In genomic region chr7:97748527-97749206, GRCm38 (mm10) we compare ENCODE assay signal across 8 mouse cellular contexts. TPM values are rescaled to one million over a fixed set of nuclear protein-coding genes. Genes with fewer than 3 reads are reported as not detected.
DNase-seq lines count a peak whose midpoint lies in the region; ATAC-seq lines count a peak whose summit lies in the region.

No protein-coding gene starts in this region.

- WGBS in heart, embryonic 14.5 days, result 62% methylated on average over 10 of the region's 10 CpGs

- H3K4me3 ChIP-seq in brown adipose tissue, adult 24 weeks (ENCODE audit: insufficient read depth, low read depth, low read length), result peak overlapping the region; percentile 64
- H3K4me3 ChIP-seq in heart, embryonic 14.5 days (ENCODE audit: control insufficient read depth in 1 of 2, insufficient read depth in 1 of 2, low read depth in 1 of 2, low read length in 2 of 2), result peak overlapping the region; percentile 12 to 16

- peak; percentile 30 for DNase-seq in embryo, embryonic 11 days
- no peak for DNase-seq in embryo, embryonic 10 days (ENCODE audit: low spot score)
- DNase-seq in kidney, postnatal 4 days, result peak; percentile 22 to 37
- peak; percentile 58 for DNase-seq in thymus, postnatal 14 days
- no peak for DNase-seq in left cerebral cortex, adult 8-10 months (ENCODE audit: low spot score in 2 of 2)

- ATAC-seq in heart, embryonic 14.5 days (ENCODE audit: insufficient number of reproducible peaks, insufficient read depth, low FRiP score, low read depth), result no peak
- ATAC-seq in megakaryocyte progenitor cell, adult 5-6 weeks (replicated peaks; ENCODE audit: poor library complexity), result peak; percentile 30

- no peaks in the 10 kb centered on the region for H3K36me3 ChIP-seq in heart, embryonic 14.5 days (ENCODE audit: control insufficient read depth, insufficient read depth, low read length)

- H3K9me3 ChIP-seq in heart, embryonic 14.5 days (ENCODE audit: control insufficient read depth, low read length), result no peaks in the 10 kb centered on the region

- peak overlapping the region; percentile 60; the same call in 1 of the 2 replicates for H3K9ac ChIP-seq in heart, embryonic 14.5 days (ENCODE audit: low read length)

- H3K4me1 ChIP-seq in brown adipose tissue, adult 24 weeks (ENCODE audit: control insufficient read depth, insufficient read depth, insufficient read length, low read length), result no peaks in the 10 kb centered on the region
- peaks cover 0 to 3% of the 10 kb centered on the region in 2 experiments; a peak in 1 of 4 replicates for H3K4me1 ChIP-seq in heart, embryonic 14.5 days (ENCODE audit: control insufficient read depth in 2 of 2, insufficient read depth in 2 of 2, low read length in 2 of 2)

- H3K4me2 ChIP-seq in heart, embryonic 14.5 days (ENCODE audit: low read length), result peak overlapping the region; percentile 55

- H3K27me3 ChIP-seq in heart, embryonic 14.5 days (ENCODE audit: control insufficient read depth, insufficient read depth, low read length), result no peaks in the 10 kb centered on the region

- H3K27ac ChIP-seq in brown adipose tissue, adult 24 weeks (replicated peaks; ENCODE audit: low read depth, low read length), result peak overlapping the region; percentile 90
- H3K27ac ChIP-seq in heart, embryonic 14.5 days (replicated peaks in 1 of 2; ENCODE audit: control insufficient read depth in 1 of 2, insufficient read depth in 1 of 2, low read depth in 2 of 2, low read length in 2 of 2), result peak overlapping the region; percentile 33 to 52; a peak in 3 of 4 replicates

RNA-seq across cellular contexts. Expression of gene Aqp11, which starts 10.6 kb away (rescaled TPM):
- polyA plus RNA-seq in brown adipose tissue, adult 24 weeks (2012; ENCODE audit: insufficient read depth, insufficient read length, missing spikeins), result 3.3 and 4.6 TPM in 2 replicates
- polyA plus RNA-seq in heart, embryonic 14.5 days (2014; fragmentation: Nextera tagmentation; extraction: Ambion mirVana), result 2.1 and 2.2 TPM in 2 replicates
- total RNA-seq in megakaryocyte progenitor cell, adult 5-6 weeks (2015), result 4.1 and 4.3 TPM in 2 replicates
- 2.9 and 3.9 TPM in 2 replicates for total RNA-seq in megakaryocyte progenitor cell, adult 5-6 weeks (2017)
- total RNA-seq in left cerebral cortex, adult 8-10 months (2022), result 10 to 100 TPM; 20.7 to 24.7 (median 22.6) TPM

RNA-seq across cellular contexts. Expression of gene Pak1, which starts 39.7 kb away (rescaled TPM):
- polyA plus RNA-seq in brown adipose tissue, adult 24 weeks (2012; ENCODE audit: insufficient read depth, insufficient read length, missing spikeins), result 1.6 and 1.9 TPM in 2 replicates
- 3.4 and 4.1 TPM in 2 replicates for polyA plus RNA-seq in heart, embryonic 14.5 days (2014; fragmentation: Nextera tagmentation; extraction: Ambion mirVana)
- total RNA-seq in megakaryocyte progenitor cell, adult 5-6 weeks (2015), result 41.0 and 51.5 TPM in 2 replicates
- 48.3 and 51.7 TPM in 2 replicates for total RNA-seq in megakaryocyte progenitor cell, adult 5-6 weeks (2017)
- 100 to 1,000 TPM; 373 to 389 (median 377) TPM for total RNA-seq in left cerebral cortex, adult 8-10 months (2022)

RNA-seq across cellular contexts. Expression of gene Clns1a, which starts 52.2 kb away (rescaled TPM):
- 35.8 and 36.6 TPM in 2 replicates for polyA plus RNA-seq in brown adipose tissue, adult 24 weeks (2012; ENCODE audit: insufficient read depth, insufficient read length, missing spikeins)
- 93.4 and 100 TPM in 2 replicates for polyA plus RNA-seq in heart, embryonic 14.5 days (2014; fragmentation: Nextera tagmentation; extraction: Ambion mirVana)
- total RNA-seq in megakaryocyte progenitor cell, adult 5-6 weeks (2015), result 165 and 166 TPM in 2 replicates
- 163 and 168 TPM in 2 replicates for total RNA-seq in megakaryocyte progenitor cell, adult 5-6 weeks (2017)
- 10 to 100 TPM; 74.0 to 85.4 (median 80.9) TPM for total RNA-seq in left cerebral cortex, adult 8-10 months (2022)

Comparison
In these comparisons a context has a peak if more than half of its experiments do, and no peak if none do; other contexts are left out.
1. DNase-seq: peak in embryo, embryonic 11 days (single experiment), kidney, postnatal 4 days (2 of 2) and thymus, postnatal 14 days (single experiment); none in embryo, embryonic 10 days (single experiment) and left cerebral cortex, adult 8-10 months (0 of 2).
2. RNA of gene Aqp11, which starts 10.6 kb away (total RNA-seq): 20.7 to 24.7 TPM in left cerebral cortex, adult 8-10 months; 2.9 to 4.3 TPM in megakaryocyte progenitor cell, adult 5-6 weeks; every median in the first group is over 4 times any median in the second.
3. RNA of gene Pak1, which starts 39.7 kb away (total RNA-seq): 373 to 389 TPM in left cerebral cortex, adult 8-10 months; 41.0 to 51.7 TPM in megakaryocyte progenitor cell, adult 5-6 weeks; every median in the first group is over 4 times any median in the second.